Mouse (Mus musculus): ENCODE data around the gene Cyb5d1. TPM values are rescaled to one million over a fixed set of nuclear protein-coding genes. Genes with fewer than 3 reads are reported as not detected.

Cyb5d1 gene
- polyA plus RNA-seq, 1 experiment from 2014 or later = 27.1 TPM

DNA sequence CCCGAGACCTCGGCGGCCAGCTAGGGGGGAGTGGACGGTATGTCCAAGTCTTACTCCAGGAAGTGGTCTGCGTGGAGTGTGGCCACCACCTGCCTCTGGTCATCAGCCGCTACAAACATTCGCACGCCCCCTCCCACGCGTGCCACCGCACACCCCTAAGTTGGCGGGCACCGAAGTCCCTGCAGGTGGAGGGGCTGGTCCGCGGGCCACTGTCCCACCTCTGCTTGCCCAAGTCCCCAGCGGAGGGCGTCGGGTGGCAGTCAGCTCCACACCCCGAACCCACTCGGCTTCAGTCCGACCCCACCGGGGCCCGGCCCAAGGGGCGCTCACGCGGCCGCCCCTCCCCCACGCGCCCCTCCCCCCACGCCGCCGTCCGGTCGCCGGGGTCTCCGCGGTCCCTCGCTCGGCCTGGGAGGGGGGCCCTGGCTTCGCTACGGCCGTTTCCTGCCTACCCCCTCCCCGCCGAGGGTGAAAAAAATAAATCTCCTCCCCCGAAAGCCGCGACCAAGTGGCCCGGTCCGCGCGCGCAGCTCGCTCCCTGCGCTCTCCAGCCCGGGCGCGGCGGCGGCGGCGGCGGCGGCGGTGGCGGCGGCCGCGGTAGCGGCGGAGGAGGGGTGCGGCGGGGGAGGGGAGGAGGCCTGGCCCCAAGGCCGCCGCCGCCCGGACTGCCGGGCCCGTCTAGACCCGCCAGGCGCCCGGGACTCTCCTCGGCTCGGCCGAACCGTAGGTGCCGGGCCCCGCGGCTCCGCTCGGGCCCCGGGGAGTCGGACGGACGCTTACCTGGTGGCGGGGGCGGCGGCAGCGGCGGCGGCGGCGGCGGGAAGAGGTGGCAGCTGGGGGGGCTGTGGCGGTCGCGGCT, 26.8 kb downstream of the Cyb5d1 start:
- Histone ChIP-seq H3K27me3 (ENCODE audit: control insufficient read depth, insufficient read depth, low read depth, low read length) (no peaks in the 10 kb centered on the region), H3K36me3 (ENCODE audit: control insufficient read depth, insufficient read depth, low read length) (0 out of 2 replicates have a peak, but pooled peaks cover under 1% of the 10 kb centered on the region), H3K27ac (ENCODE audit: low read length) (peak overlapping the region; percentile 100), H3K9ac (ENCODE audit: low read depth, low read length) (peak overlapping the region; percentile 100), H3K4me3 (ENCODE audit: low read depth, low read length) (peak overlapping the region; percentile 92), H3K9me3 (replicated peaks; ENCODE audit: control insufficient read depth, low read length, poor library complexity, severe bottlenecking) (no peaks in the 10 kb centered on the region), H3K4me2 (ENCODE audit: low read length) (peak overlapping the region; percentile 96), H3K4me1 (ENCODE audit: control insufficient read depth, insufficient read depth, low read length) (peaks cover 39% of the 10 kb centered on the region)
- WGBS = under 1% methylated on average over 46 of the region's 106 CpGs
- peak; percentile 6; the same call in 1 of the 2 replicates for ATAC-seq

DNA sequence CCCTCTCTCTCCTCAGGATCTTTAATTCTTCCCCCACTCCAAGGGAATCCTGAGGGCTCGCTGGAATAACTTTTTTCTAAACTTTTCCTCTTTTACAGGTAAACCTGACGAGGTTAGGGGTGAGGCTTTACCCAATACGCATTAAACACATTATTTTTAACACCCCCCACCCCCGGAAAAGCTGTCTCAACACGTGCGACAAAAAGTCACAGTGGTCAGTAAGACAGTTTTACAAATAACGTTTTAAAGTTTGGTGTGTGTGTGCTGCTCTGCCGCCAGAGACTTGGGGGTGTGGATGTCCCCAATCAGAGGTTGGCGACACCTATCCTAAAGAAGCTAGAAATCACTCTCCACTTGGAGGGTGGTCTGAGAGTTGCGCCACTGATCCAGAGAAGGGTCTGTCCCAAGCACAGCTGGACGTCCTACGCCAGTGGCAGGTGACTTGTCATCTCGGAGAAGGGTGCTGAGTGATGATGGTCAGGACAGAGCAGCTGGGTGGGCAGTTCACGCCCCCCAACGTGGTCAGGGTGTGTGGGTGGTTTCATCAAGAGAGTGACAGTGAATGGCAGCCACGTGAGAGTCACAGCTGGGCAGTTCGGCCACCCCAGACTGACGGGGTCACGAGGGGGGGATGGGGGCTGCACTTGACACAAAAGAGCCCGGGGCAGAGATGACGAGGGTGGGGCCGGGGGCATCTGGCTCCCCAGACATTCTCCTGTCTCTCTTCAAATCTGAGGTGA, 27.6 kb downstream of the Cyb5d1 start:
- H3K4me3 ChIP-seq (ENCODE audit: low read depth, low read length) = peak overlapping the region; percentile 92
- peak overlapping the region; percentile 100 for H3K9ac ChIP-seq (ENCODE audit: low read depth, low read length)
- peaks cover 39% of the 10 kb centered on the region for H3K4me1 ChIP-seq (ENCODE audit: control insufficient read depth, insufficient read depth, low read length)
- H3K9me3 ChIP-seq (replicated peaks; ENCODE audit: control insufficient read depth, low read length, poor library complexity, severe bottlenecking) = no peaks in the 10 kb centered on the region
- H3K4me2 ChIP-seq (ENCODE audit: low read length) = peak overlapping the region; percentile 96
- 1% methylated on average over 22 of the region's 22 CpGs for WGBS
- no peaks in the 10 kb centered on the region for H3K27me3 ChIP-seq (ENCODE audit: control insufficient read depth, insufficient read depth, low read depth, low read length)
- ATAC-seq = peak; percentile 8; the same call in 1 of the 2 replicates
- H3K36me3 ChIP-seq (ENCODE audit: control insufficient read depth, insufficient read depth, low read length) = 0 out of 2 replicates have a peak, but pooled peaks cover 8% of the 10 kb centered on the region
- peak overlapping the region; percentile 100 for H3K27ac ChIP-seq (ENCODE audit: low read length)

DNA sequence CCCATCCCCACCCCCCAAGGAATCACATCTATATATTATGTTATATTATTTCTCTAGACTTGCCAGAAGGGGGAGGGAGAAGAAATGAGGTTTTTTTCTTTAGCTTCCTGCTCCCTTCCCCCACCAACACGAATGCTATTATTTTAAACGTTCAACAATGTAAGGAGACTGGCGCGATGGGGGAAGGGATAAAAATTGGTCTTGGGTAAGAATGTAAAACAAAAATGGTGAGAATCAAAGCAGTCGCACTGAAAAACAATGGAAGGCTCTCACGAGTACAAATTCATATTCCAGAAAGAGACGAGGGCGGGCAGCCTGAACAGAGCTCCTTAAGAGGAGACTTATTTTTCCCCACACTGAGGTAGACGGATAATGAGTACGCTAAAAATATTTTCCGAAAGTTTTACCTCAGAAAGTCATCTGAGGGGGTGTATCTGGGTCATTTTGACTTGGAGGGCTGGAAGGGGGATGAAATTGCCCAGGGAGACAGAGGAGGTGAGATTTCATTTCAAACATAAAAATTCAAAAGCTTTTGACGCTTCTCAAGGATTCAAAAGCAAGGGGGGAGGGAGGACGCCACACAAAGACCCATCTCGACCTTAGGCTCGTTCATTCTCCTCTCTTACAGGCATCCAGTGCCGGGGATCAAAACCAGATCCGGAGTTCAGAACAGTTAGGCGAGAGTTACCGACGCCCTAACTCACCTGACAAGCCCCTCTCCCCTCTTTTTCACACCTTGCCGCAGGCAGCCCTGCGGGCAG, 28.4 kb downstream of the Cyb5d1 start:
- peaks cover 36% of the 10 kb centered on the region for H3K4me1 ChIP-seq (ENCODE audit: control insufficient read depth, insufficient read depth, low read length)
- WGBS = under 1% methylated on average over 22 of the region's 22 CpGs
- ATAC-seq = no peak
- peak overlapping the region; percentile 92 for H3K4me3 ChIP-seq (ENCODE audit: low read depth, low read length)
- peak overlapping the region; percentile 96 for H3K4me2 ChIP-seq (ENCODE audit: low read length)
- peaks cover 12% of the 10 kb centered on the region; the same call in 1 of the 2 replicates for H3K36me3 ChIP-seq (ENCODE audit: control insufficient read depth, insufficient read depth, low read length)
- no peaks in the 10 kb centered on the region for H3K9me3 ChIP-seq (replicated peaks; ENCODE audit: control insufficient read depth, low read length, poor library complexity, severe bottlenecking)
- no peaks in the 10 kb centered on the region for H3K27me3 ChIP-seq (ENCODE audit: control insufficient read depth, insufficient read depth, low read depth, low read length)
- H3K27ac ChIP-seq (ENCODE audit: low read length) = peak overlapping the region; percentile 100
- H3K9ac ChIP-seq (ENCODE audit: low read depth, low read length) = peak overlapping the region; percentile 100

DNA sequence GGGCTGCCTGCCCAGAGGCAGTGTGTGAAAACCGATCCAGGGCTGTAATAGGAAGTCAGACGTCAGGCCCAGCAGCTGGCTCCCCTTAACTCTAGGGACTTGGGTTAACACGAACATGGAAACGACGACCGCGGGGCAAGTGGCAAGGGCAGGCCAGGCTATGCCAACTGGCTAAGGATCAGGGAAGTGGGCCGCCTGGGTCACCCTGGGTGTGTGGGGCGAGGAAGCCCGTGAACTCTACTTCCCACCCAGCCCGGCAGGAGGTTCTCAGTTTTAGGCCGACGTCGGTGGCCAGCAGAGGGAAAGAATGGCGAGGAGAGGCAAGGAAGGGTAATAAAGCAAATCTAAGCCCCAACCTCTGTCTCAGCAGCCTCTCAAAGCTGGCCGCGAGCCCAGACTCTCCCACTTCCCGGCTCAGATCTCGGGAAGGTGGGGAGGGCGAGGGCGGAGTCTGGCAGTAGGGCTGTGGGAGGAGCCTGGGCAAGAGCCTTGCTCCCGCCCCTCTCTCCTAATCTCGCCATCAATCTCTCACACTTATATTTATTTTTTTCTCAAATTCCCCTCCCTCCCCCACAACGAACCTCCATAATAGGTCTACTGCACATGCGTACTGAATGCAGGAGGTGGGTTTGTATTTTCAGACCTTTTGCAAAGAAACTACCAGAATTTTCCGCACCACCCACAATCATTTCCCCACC, 29.1 kb downstream of the Cyb5d1 start:
- H3K4me1 ChIP-seq (ENCODE audit: control insufficient read depth, insufficient read depth, low read length) = peaks cover 29% of the 10 kb centered on the region
- H3K27ac ChIP-seq (ENCODE audit: low read length) = peak overlapping the region; percentile 100
- no peaks in the 10 kb centered on the region for H3K27me3 ChIP-seq (ENCODE audit: control insufficient read depth, insufficient read depth, low read depth, low read length)
- peak overlapping the region; percentile 92 for H3K4me3 ChIP-seq (ENCODE audit: low read depth, low read length)
- peak; percentile 76 for ATAC-seq
- WGBS = 0% methylated on average over 26 of the region's 26 CpGs
- peak overlapping the region; percentile 100 for H3K9ac ChIP-seq (ENCODE audit: low read depth, low read length)
- peak overlapping the region; percentile 96 for H3K4me2 ChIP-seq (ENCODE audit: low read length)
- no peaks in the 10 kb centered on the region for H3K9me3 ChIP-seq (replicated peaks; ENCODE audit: control insufficient read depth, low read length, poor library complexity, severe bottlenecking)
- H3K36me3 ChIP-seq (ENCODE audit: control insufficient read depth, insufficient read depth, low read length) = peaks cover 19% of the 10 kb centered on the region

DNA sequence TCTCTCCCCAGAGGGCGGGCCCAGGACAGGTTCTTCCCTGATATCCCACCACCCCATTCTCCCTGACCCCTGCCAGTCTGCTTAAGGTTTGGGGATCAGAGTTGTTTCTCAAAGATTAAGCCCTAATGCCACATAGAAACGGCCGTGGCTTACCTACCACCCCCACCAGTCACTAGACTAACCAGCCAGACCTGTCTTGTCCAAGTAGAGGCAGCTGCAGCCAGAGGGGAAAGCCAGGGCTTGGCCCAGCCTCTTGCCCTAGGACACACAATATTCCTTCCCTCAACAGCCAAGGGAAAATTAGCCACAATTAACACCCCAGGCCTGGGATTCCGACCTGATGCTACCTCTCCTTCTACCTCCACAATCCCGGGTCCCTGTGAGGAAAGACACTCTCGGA, 29.7 kb downstream of the Cyb5d1 start:
- H3K9me3 ChIP-seq (replicated peaks; ENCODE audit: control insufficient read depth, low read length, poor library complexity, severe bottlenecking) = no peaks in the 10 kb centered on the region
- 18% methylated on average over 6 of the region's 6 CpGs for WGBS

DNA sequence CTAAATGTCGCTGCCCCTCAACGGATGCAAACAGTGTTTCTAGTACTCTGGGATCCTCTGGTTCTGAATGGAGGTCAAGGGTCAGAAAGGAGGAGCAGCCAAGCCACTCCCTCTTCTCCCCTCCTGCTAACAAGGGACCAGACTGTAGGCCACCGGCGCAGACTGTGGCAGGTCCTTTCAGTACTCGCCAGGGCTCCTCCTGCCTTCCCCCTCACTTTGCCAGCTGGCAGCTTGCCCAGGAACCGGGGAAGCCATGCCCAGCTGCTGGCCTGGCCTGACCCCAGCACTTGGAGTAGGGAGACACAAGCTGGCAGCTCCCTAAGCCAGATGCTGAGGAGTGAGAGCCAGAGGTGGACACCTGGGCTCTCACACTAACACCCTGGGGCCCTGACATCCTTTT, 30.5 kb downstream of the Cyb5d1 start:
- 3% methylated on average over 6 of the region's 6 CpGs for WGBS
- Histone ChIP-seq H3K4me1 (ENCODE audit: control insufficient read depth, insufficient read depth, low read length) (peaks cover 20% of the 10 kb centered on the region), H3K4me2 (ENCODE audit: low read length) (peak overlapping the region; percentile 96), H3K27me3 (ENCODE audit: control insufficient read depth, insufficient read depth, low read depth, low read length) (no peaks in the 10 kb centered on the region), H3K36me3 (ENCODE audit: control insufficient read depth, insufficient read depth, low read length) (peaks cover 33% of the 10 kb centered on the region), H3K4me3 (ENCODE audit: low read depth, low read length) (no peak overlapping the region), H3K9ac (ENCODE audit: low read depth, low read length) (peak overlapping the region; percentile 8; the same call in 1 of the 2 replicates), H3K27ac (ENCODE audit: low read length) (peak overlapping the region; percentile 100), H3K9me3 (replicated peaks; ENCODE audit: control insufficient read depth, low read length, poor library complexity, severe bottlenecking) (no peaks in the 10 kb centered on the region)
- peak; percentile 30 for ATAC-seq

More for the DNA sequence above, 29.7 kb downstream of the Cyb5d1 start:
- Histone ChIP-seq H3K36me3 (ENCODE audit: control insufficient read depth, insufficient read depth, low read length) (peaks cover 25% of the 10 kb centered on the region), H3K4me2 (ENCODE audit: low read length) (peak overlapping the region; percentile 96), H3K4me3 (ENCODE audit: low read depth, low read length) (peak overlapping the region; percentile 92), H3K27me3 (ENCODE audit: control insufficient read depth, insufficient read depth, low read depth, low read length) (no peaks in the 10 kb centered on the region), H3K27ac (ENCODE audit: low read length) (peak overlapping the region; percentile 100), H3K4me1 (ENCODE audit: control insufficient read depth, insufficient read depth, low read length) (peaks cover 23% of the 10 kb centered on the region), H3K9ac (ENCODE audit: low read depth, low read length) (peak overlapping the region; percentile 65)
- peak; percentile 29 for ATAC-seq

DNA sequence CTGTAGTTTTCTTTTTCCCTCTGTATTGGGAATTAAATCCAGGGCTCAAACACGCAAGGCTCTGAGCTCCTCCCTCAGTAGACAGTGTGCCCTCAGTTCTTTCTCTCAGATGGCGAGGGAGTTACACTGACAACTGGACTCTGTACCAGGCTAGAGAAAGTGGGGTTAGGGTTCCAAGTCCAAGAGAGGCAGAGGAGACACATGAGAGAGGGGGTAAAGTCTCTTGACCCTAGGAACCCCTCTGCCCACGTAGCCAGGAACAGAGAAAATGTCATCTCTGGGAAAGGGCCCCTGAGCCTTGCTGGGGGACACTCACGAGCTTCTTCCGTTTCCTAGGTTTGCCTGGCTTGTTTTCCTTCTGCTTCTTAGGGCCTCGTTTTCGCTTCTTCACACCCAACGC, 31.1 kb downstream of the Cyb5d1 start:
- Histone ChIP-seq H3K9me3 (replicated peaks; ENCODE audit: control insufficient read depth, low read length, poor library complexity, severe bottlenecking) (no peaks in the 10 kb centered on the region), H3K4me2 (ENCODE audit: low read length) (peak overlapping the region; percentile 96), H3K4me1 (ENCODE audit: control insufficient read depth, insufficient read depth, low read length) (peaks cover 20% of the 10 kb centered on the region), H3K4me3 (ENCODE audit: low read depth, low read length) (no peak overlapping the region), H3K27me3 (ENCODE audit: control insufficient read depth, insufficient read depth, low read depth, low read length) (no peaks in the 10 kb centered on the region), H3K36me3 (ENCODE audit: control insufficient read depth, insufficient read depth, low read length) (peaks cover 39% of the 10 kb centered on the region), H3K27ac (ENCODE audit: low read length) (peak overlapping the region; percentile 66), H3K9ac (ENCODE audit: low read depth, low read length) (peak overlapping the region; percentile 8; the same call in 1 of the 2 replicates)
- WGBS = 47% methylated on average over 8 of the region's 8 CpGs
- no peak for ATAC-seq

DNA sequence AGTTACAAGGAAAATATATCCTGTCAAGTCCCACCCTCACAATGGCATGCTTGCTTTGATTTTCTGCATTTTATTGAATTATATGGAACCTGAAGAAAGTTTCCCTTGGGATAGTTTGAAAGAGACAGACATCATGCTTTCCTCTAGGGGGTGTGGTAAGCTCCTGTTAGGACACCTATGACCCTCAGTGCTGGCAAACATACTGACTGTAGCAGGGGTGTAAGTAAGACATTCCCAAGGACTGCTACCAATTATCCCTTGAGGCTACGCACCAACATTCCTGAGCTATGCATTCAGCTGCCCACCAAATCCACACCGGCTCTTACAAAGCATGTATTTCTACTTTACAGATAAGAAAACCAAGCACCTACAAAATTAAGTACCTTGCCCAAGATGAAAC, 33.0 kb downstream of the Cyb5d1 start:
- Histone ChIP-seq H3K4me3 (ENCODE audit: low read depth, low read length) (no peak overlapping the region), H3K9ac (ENCODE audit: low read depth, low read length) (no peak overlapping the region), H3K9me3 (replicated peaks; ENCODE audit: control insufficient read depth, low read length, poor library complexity, severe bottlenecking) (no peaks in the 10 kb centered on the region), H3K27ac (ENCODE audit: low read length) (no peak overlapping the region), H3K36me3 (ENCODE audit: control insufficient read depth, insufficient read depth, low read length) (peaks cover 55% of the 10 kb centered on the region), H3K27me3 (ENCODE audit: control insufficient read depth, insufficient read depth, low read depth, low read length) (no peaks in the 10 kb centered on the region), H3K4me2 (ENCODE audit: low read length) (no peak overlapping the region), H3K4me1 (ENCODE audit: control insufficient read depth, insufficient read depth, low read length) (peaks cover 20% of the 10 kb centered on the region)
- 91% methylated on average over 2 of the region's 2 CpGs for WGBS
- ATAC-seq = no peak

All from midbrain, embryonic 16.5 days (tissue).